Mouse (Mus musculus): ENCODE results near the gene Hivep2.

Gene Hivep2

DNA sequence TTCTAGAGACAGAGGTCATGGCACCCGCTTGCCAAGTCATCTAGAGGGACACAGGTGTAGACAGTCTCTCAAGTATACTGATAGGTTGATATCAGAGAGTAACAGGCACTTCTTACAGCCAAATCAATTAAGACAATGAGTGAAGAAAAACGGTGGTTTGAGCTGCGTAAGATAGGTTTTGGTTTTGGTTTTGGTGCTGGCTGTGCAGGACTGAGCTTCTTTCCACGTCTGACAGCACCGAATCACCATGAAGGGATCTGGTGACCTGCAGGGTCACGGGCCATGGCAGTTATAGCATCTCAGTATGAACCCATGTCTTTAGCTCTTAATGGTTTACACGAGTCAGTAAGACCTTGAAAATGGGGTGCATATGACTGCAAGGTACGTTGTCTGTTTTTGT is 84.7 kb downstream of the Hivep2 start:
- DNase-seq: no peak

DNA sequence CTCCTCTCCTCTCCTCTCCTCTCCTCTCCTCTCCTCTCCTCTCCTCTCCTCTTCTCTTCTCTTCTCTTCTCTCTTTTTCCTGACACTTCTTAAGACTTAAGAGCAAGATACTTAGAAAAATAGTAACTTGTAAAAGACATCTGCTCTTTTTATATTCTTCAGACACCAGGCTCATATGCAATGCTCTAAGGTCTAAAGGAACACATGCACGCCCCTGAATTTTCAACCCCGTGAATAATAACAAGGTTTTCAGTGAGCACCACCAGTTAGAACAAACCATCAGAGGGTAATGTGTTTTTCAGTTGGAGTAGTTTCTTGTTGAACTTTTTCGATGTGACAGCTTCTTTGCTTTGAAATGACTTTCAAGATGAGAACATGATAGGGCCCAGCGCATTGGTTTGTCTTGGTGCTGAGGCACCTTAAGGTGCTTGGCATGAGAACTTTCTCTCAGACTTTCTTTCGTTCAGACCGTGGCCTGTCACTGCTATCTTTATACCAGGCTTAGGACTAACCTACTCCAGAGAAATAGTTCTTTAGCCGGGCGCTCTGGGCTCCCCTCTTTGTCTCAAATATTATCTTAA is 86.3 kb downstream of the Hivep2 start:
- no peak for DNase-seq

- DNase-seq: no peak
Measured at GRCm38 (mm10) chr10:14054860-14055259, 89.0 kb downstream of the Hivep2 start.

DNA sequence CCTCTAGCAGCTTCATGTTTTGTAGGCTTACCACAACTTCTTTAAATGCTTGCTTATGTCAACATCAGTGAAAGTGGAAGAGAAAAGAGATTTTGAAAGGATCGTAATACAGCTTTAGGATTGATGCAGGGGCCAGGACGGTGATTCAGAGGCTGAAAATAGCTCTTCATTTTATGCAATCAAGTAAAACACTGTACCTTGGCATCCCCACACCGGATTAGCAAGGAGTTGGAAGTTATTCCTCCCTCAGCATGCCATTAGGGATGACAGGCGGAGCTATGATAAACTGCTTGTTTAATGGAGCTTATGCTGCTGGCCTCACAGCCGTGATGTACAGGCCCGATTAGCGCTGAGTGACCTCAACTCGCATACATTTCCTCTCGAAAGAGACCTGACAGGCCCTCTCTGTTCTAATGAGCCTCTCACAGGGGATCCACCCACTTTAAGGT is 89.7 kb downstream of the Hivep2 start:
- no peak for DNase-seq

DNA sequence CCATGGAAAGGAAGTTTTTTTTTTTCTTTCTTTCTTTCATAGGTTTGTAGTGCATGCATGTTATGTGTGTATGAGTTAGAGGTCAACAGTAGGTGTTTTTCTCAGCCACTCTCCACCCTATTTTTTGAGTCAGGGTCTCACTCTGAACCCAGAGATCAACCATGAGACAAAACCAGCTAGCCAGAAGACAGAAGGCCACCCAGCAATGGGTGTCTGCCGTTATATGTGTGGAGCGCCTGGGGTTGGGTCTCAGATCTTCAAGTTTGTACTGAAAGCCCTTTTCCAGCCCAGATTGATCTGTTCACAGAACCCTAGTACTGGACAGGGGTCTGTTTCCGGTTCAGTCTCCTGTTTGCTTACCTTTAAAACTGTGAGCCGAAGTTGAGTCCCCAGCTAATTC is 90.2 kb downstream of the Hivep2 start:
- DNase-seq: no peak

GRCm38 (mm10) chr10:14056584-14057451 is 90.9 kb downstream of the Hivep2 start:
- no peak for DNase-seq

GRCm38 (mm10) chr10:14057841-14058605 is 92.1 kb downstream of the Hivep2 start:
- no peak for DNase-seq

DNA sequence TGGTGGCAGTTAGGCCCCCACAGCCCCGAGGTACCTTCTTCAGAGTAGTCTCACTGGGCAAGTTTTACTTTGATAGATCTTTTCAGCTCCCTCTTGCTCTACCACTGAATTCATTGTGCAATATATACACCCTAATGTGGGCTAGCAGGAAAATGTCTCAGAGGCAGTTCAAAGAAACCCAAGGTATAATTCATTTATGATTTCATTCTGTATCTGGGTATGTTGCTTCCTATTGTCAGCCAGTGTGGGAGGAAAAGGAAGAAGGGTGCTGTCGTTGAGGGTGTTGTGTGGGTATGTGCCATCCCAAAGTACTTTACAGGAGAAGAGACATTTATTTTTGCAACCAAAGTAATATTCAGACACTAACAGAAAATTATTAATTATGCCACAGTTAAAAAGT is 92.9 kb downstream of the Hivep2 start:
- no peak for DNase-seq

- DNase-seq: no peak
Measured at GRCm38 (mm10) chr10:14059581-14059980, 93.7 kb downstream of the Hivep2 start.

DNA sequence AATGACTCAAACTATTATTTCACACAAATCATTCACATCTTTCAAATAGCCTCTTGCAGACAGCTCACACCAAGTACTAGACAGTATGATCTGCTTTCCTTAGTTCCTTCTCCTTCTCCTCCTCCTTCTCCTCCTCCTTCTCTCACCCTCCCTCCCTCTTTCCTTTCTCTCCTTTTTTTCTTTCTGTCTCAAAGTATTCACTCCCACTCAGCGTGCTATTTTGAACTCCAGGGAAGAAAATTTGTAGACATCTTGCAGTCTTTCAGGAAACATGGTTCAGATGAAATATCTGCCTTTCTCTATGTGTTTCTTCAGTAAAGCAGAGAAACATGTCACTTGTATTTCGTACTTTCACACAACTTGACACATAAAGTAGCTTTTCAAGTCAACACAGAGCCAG is 94.4 kb downstream of the Hivep2 start:
- no peak for DNase-seq

GRCm38 (mm10) chr10:14063226-14063625 is 97.4 kb downstream of the Hivep2 start:
- DNase-seq: no peak

DNA sequence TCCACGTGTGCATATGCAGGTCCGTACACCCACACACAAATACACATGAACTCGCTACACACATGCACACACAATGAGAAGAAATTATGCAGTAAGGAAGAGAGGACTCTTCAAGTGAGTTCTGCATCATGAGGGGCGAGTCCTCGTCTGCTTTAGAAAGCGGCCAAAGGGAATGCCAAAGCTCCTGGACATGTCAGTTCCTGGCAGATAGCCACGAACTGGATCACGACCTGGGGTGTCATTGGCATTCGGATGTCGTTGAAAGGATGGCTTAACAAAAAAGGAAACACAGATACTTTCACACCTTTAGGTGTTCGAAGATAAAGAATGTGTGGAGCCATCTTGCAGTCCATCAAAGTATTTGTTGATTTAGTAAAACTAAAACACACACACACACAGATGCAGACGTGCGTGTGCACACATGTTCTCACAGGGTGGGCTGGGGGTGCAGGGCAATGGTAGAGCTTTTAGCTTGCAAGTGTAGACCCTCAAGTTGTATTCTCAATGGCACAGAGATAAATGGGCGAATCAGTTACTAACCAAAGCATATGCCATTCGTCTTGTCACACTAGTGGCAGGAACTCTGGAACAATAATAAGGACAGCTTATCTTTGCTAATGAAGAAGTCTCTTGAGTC is 99.0 kb downstream of the Hivep2 start:
- no peak for DNase-seq

GRCm38 (mm10) chr10:14067802-14068201 is 101.9 kb downstream of the Hivep2 start:
- no peak for DNase-seq

DNA sequence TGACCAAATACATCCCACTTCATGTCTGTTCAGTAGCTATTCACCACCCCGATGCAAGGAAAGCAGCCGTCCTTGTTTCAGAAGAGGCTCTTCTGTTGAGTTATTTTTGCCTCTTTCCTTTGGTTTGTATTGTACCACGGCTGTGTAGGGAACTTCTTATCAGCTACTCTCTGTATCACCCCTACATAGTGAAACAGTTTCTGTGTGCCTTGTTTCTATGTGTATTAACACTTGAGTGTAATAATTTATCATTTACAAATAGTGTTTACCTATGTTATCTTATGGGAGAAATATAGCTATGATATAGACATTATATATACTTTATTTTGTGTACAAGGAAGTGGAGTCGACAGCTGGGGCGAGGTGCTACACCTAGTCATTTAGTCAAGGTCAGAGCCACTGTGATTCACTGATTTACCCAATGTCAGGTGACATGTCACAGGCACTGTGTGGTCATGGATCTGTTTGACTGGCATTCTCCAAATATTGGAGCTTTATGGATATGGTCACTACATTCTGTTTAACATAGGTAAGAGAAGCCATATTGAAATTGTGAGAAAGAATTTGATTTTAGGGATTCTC is 104.7 kb downstream of the Hivep2 start:
- DNase-seq: no peak

DNA sequence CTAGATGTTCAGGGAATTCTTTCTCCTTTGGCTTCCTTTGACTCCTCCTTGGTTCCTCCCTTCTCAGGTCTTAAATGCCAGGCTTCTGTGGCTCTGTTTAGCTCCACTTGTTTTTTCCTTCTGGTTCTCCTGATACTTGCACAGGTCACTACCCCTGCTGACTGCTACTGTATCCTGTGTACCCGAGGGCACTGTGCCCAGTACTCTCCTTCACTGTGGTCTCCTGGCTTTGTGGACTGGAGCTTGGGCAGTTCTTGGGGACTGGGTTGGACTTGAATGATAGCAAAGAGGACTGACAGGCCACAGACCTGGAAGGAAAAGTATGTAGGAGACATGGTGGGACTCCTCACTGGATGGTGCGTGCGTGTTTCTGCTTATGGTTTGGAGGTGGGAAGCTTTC is 106.6 kb downstream of the Hivep2 start:
- no peak for DNase-seq

GRCm38 (mm10) chr10:14075767-14076166 is 109.9 kb downstream of the Hivep2 start:
- DNase-seq: no peak

DNA sequence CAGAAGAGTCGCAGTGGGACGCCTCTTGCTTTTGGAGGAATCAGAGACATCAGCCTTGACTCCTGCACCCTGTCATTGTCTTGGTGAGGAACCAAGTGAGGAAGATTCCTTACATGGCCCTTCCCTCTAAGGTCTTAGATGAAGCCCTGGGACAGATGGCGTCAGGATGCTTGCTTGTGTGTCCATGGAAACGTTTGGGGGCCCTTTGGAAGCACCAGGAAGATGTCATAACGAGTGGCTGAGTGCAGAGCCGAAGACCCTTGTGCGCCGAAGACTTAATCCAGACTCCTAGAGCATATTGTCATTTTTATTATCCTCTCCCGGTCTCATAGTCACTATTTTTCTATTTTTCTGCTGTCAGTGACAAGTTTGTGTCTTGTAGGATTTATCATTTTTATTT is 111.0 kb downstream of the Hivep2 start:
- no peak for DNase-seq

DNA sequence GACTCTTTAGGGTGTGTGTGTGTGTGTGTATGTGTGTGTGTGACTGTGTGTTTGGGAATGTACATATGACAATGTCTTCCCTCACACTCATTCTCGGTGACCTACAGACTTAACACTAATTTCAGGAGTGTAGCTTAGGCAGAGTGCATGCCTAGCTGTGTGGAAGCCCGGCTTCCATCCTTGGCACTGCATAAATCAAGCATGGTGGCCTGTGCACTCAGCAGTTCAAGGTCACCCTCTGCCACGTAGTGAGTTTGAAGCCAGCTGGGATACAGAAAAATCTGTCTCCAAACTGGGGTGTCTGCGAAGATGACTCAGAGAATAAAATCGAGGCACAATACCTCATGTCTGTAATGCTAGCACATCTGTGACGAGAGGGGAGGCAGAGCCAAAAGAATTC is 115.0 kb downstream of the Hivep2 start:
- no peak for DNase-seq

DNA sequence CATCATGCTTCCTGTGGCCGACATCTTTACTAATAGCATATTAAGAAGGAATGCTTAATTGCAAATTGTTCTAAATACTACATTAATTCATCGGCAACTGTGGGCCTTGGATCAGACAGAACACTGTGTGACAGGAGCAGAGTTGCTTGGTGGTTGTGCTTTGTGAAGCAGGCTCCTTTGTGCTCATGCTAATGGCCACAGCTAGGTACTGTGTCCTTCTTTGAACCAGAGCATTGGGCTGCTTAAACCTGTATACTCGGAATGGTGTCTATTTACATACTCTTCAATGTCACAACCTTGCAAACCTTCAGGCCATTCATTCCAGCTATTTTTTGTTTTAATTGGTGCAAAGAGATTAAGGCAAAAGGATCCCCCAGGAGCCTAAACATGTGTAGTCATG is 115.9 kb downstream of the Hivep2 start:
- no peak for DNase-seq

DNA sequence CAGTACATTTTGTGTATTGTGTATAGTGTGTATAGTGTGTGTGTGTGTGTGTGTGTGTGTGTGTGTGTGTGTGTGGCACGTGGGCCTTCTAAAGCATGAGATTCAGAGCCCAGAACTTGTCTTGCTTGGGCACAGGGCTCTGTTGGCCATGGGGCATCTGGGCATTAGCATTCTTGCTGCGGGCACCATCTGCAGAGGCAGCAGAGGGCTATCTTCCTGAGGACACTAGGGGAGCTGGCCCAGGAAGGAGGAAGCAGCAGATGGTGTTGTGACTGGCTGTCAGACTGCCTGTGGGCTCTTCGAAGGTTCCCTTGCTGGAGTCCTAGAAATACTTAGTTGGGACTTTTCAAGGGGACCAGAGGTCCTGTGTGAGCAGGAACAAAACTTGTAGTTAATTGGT is 116.4 kb downstream of the Hivep2 start:
- no peak for DNase-seq

DNA sequence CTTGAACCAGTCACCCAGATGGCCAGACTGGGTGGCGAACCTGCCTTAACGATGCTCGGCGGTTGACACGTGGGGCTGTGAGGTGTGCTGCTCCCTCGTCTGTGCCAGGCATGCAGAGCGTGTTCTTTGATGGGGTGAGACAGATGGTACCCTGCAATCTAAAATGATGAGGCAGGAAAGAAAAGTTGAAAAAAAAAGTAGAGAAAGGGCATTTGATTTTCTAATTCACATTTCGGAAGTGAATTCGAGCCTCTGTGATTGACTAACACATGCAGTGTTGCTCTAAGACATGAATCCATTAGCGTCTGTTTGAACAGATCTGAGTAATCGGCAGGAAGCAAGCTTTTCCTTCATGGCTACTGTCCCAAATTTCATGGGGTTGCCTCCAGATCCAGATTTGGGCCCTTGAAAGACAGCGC is 119.4 kb downstream of the Hivep2 start:
- peak; percentile 62 for DNase-seq

GRCm38 (mm10) chr10:14085882-14086515 is 120.1 kb downstream of the Hivep2 start:
- DNase-seq: peak; percentile 75
